Mouse (Mus musculus): ENCODE results near the gene Stat5b. TPM values are rescaled to one million over a fixed set of nuclear protein-coding genes. Genes with fewer than 3 reads are reported as not detected.
A peak's percentile ranks its signal among the peaks of the same experiment; 100 is the strongest.

Stat5b gene
- polyA plus RNA-seq, 1 experiment, result 30.8 TPM

GRCm38 (mm10) chr11:100749469-100749868, 101.1 kb downstream of the Stat5b start:
- TF ChIP-seq CTCF (IDR thresholded peaks at IDR 0.05; ENCODE audit: low read depth, low read length), result no peak
- TF ChIP-seq POLR2A (IDR thresholded peaks at IDR 0.05; ENCODE audit: borderline replicate concordance, low read depth, low read length), result no peak
- H3K4me3 ChIP-seq (ENCODE audit: insufficient read depth, low read length), result no peak overlapping the region
- H3K4me1 ChIP-seq (ENCODE audit: control insufficient read depth, insufficient read depth, low read length), result no peaks in the 10 kb centered on the region
- H3K27ac ChIP-seq (ENCODE audit: insufficient read depth, low read depth, low read length), result no peak overlapping the region

GRCm38 (mm10) chr11:100748620-100749019, 101.9 kb downstream of the Stat5b start:
- Histone ChIP-seq H3K27ac (ENCODE audit: insufficient read depth, low read depth, low read length) (no peak overlapping the region), H3K4me1 (ENCODE audit: control insufficient read depth, insufficient read depth, low read length) (no peaks in the 10 kb centered on the region), H3K4me3 (ENCODE audit: insufficient read depth, low read length) (no peak overlapping the region)
- TF ChIP-seq CTCF (IDR thresholded peaks at IDR 0.05; ENCODE audit: low read depth, low read length) (no peak), POLR2A (IDR thresholded peaks at IDR 0.05; ENCODE audit: borderline replicate concordance, low read depth, low read length) (no peak)

- no peak overlapping the region for H3K27ac ChIP-seq (ENCODE audit: insufficient read depth, low read depth, low read length)
- no peak overlapping the region for H3K4me3 ChIP-seq (ENCODE audit: insufficient read depth, low read length)
- H3K4me1 ChIP-seq (ENCODE audit: control insufficient read depth, insufficient read depth, low read length), result no peaks in the 10 kb centered on the region
- TF ChIP-seq POLR2A (IDR thresholded peaks at IDR 0.05; ENCODE audit: borderline replicate concordance, low read depth, low read length) (no peak), CTCF (IDR thresholded peaks at IDR 0.05; ENCODE audit: low read depth, low read length) (no peak)
Observed at GRCm38 (mm10) chr11:100747114-100747513, 103.4 kb downstream of the Stat5b start.

- Histone ChIP-seq H3K4me1 (ENCODE audit: control insufficient read depth, insufficient read depth, low read length) (no peaks in the 10 kb centered on the region), H3K27ac (ENCODE audit: insufficient read depth, low read depth, low read length) (no peak overlapping the region), H3K4me3 (ENCODE audit: insufficient read depth, low read length) (no peak overlapping the region)
- no peak for TF ChIP-seq POLR2A (IDR thresholded peaks at IDR 0.05; ENCODE audit: borderline replicate concordance, low read depth, low read length)
- no peak for TF ChIP-seq CTCF (IDR thresholded peaks at IDR 0.05; ENCODE audit: low read depth, low read length)
Observed at GRCm38 (mm10) chr11:100746546-100746945, 104.0 kb downstream of the Stat5b start.

- H3K27ac ChIP-seq (ENCODE audit: insufficient read depth, low read depth, low read length), result no peak overlapping the region
- TF ChIP-seq POLR2A (IDR thresholded peaks at IDR 0.05; ENCODE audit: borderline replicate concordance, low read depth, low read length), result no peak
- 0 out of 2 replicates have a peak, but pooled peaks have one; percentile 23 for TF ChIP-seq CTCF (IDR thresholded peaks at IDR 0.05; ENCODE audit: low read depth, low read length)
- H3K4me1 ChIP-seq (ENCODE audit: control insufficient read depth, insufficient read depth, low read length), result no peaks in the 10 kb centered on the region
- H3K4me3 ChIP-seq (ENCODE audit: insufficient read depth, low read length), result no peak overlapping the region
Observed at GRCm38 (mm10) chr11:100745085-100745484, 105.4 kb downstream of the Stat5b start.

- TF ChIP-seq POLR2A (IDR thresholded peaks at IDR 0.05; ENCODE audit: borderline replicate concordance, low read depth, low read length) (no peak), CTCF (IDR thresholded peaks at IDR 0.05; ENCODE audit: low read depth, low read length) (no peak)
Observed at GRCm38 (mm10) chr11:100741348-100741747, 109.2 kb downstream of the Stat5b start.

GRCm38 (mm10) chr11:100738749-100739148, 111.8 kb downstream of the Stat5b start:
- Histone ChIP-seq H3K27ac (ENCODE audit: insufficient read depth, low read depth, low read length) (no peak overlapping the region), H3K4me1 (ENCODE audit: control insufficient read depth, insufficient read depth, low read length) (peaks cover 19% of the 10 kb centered on the region), H3K4me3 (ENCODE audit: insufficient read depth, low read length) (peak overlapping the region; percentile 66; the same call in 1 of the 2 replicates)
- no peak for TF ChIP-seq CTCF (IDR thresholded peaks at IDR 0.05; ENCODE audit: low read depth, low read length)
- TF ChIP-seq POLR2A (IDR thresholded peaks at IDR 0.05; ENCODE audit: borderline replicate concordance, low read depth, low read length), result no peak

More at GRCm38 (mm10) chr11:100741348-100741747, 109.2 kb downstream of the Stat5b start:
- Histone ChIP-seq H3K4me3 (ENCODE audit: insufficient read depth, low read length) (no peak overlapping the region), H3K27ac (ENCODE audit: insufficient read depth, low read depth, low read length) (no peak overlapping the region), H3K4me1 (ENCODE audit: control insufficient read depth, insufficient read depth, low read length) (peaks cover 8% of the 10 kb centered on the region)

GRCm38 (mm10) chr11:100738066-100738604, 112.4 kb downstream of the Stat5b start, which contains the start of gene Rab5c:
TSS of gene Rab5c (minus strand) at chr11:100738215.
- H3K4me3 ChIP-seq (ENCODE audit: insufficient read depth, low read length), result peak within 1 kb of the TSS; percentile 93
- no peak for TF ChIP-seq POLR2A (IDR thresholded peaks at IDR 0.05; ENCODE audit: borderline replicate concordance, low read depth, low read length)
- no peak for TF ChIP-seq CTCF (IDR thresholded peaks at IDR 0.05; ENCODE audit: low read depth, low read length)
- peaks cover 20% of the 10 kb centered on the region for H3K4me1 ChIP-seq (ENCODE audit: control insufficient read depth, insufficient read depth, low read length)
- H3K27ac ChIP-seq (ENCODE audit: insufficient read depth, low read depth, low read length), result peak within 1 kb of the TSS; percentile 80

- peak overlapping the region; percentile 93 for H3K4me3 ChIP-seq (ENCODE audit: insufficient read depth, low read length)
- H3K27ac ChIP-seq (ENCODE audit: insufficient read depth, low read depth, low read length), result peak overlapping the region; percentile 80
- TF ChIP-seq POLR2A (IDR thresholded peaks at IDR 0.05; ENCODE audit: borderline replicate concordance, low read depth, low read length) (no peak), CTCF (IDR thresholded peaks at IDR 0.05; ENCODE audit: low read depth, low read length) (no peak)
- H3K4me1 ChIP-seq (ENCODE audit: control insufficient read depth, insufficient read depth, low read length), result peaks cover 26% of the 10 kb centered on the region
Observed at GRCm38 (mm10) chr11:100737105-100737733, 113.3 kb downstream of the Stat5b start.

- TF ChIP-seq CTCF (IDR thresholded peaks at IDR 0.05; ENCODE audit: low read depth, low read length), result no peak
- Histone ChIP-seq H3K4me1 (ENCODE audit: control insufficient read depth, insufficient read depth, low read length) (peaks cover 28% of the 10 kb centered on the region), H3K4me3 (ENCODE audit: insufficient read depth, low read length) (peak overlapping the region; percentile 93), H3K27ac (ENCODE audit: insufficient read depth, low read depth, low read length) (peak overlapping the region; percentile 80)
Observed at GRCm38 (mm10) chr11:100736746-100737080, 113.8 kb downstream of the Stat5b start.
